Mouse (Mus musculus) testis, adult 2 months (tissue): ENCODE measurements around the gene C2cd4a.

Experiments
- CTCF ChIP-seq: fragments of 200-500 bp; IDR thresholded peaks from 2 replicates; pipeline ENCODE4 v1.5.1; 2012; ENCODE audit warnings: low read depth, mild to moderate bottlenecking, inconsistent platforms, low read length, moderate library complexity; ENCODE audit not compliant: control insufficient read depth, insufficient read depth, insufficient replicate concordance
- POLR2A ChIP-seq: fragments of 200-500 bp; IDR thresholded peaks from 2 replicates; pipeline ENCODE4 v1.6.1; 2012; ENCODE audit warnings: low read depth, mild to moderate bottlenecking, inconsistent platforms, low read length, moderate library complexity; ENCODE audit not compliant: control insufficient read depth

DNA sequence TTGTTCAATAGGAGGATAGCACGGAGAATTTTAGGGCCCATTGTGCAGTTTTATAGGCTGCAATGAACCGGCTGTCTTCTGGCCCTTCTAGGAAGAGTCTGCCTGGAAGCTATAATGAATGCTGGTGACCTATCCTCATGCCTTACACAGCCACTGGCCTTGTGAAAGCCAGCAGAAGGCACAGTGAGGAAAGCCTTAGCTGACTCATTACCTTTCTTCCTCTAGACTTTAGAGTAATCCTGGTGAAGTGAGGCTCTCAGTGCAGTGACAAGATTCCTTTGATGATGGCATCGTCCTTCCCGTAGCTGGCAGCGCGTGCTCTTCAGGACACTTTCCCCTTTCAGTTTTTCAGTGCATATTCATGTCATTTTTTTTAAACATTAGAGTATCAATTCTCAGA, 35.3 kb upstream of the C2cd4a start:
- TF ChIP-seq CTCF (no peak), POLR2A (no peak)
